Mouse (Mus musculus): Measurements from ENCODE around the gene Cadm3. TPM values are rescaled to one million over a fixed set of nuclear protein-coding genes. Genes with fewer than 3 reads are reported as not detected.

Cadm3 gene
- polyA plus RNA-seq, 1 experiment from 2014 or later = 0.41 TPM

- Histone ChIP-seq H3K27me3 (ENCODE audit: insufficient read depth, low read length) (peaks cover 17% of the 10 kb centered on the region), H3K36me3 (ENCODE audit: insufficient read depth, low read length) (no peaks in the 10 kb centered on the region), H3K9me3 (replicated peaks; ENCODE audit: low read length) (no peaks in the 10 kb centered on the region), H3K4me2 (ENCODE audit: low read length) (no peak overlapping the region), H3K4me1 (replicated peaks; ENCODE audit: insufficient read depth, low read length) (no peaks in the 10 kb centered on the region), H3K27ac (no peak overlapping the region), H3K9ac (ENCODE audit: low read depth, low read length) (no peak overlapping the region), H3K4me3 (replicated peaks; ENCODE audit: low read depth, low read length) (no peak overlapping the region)
- 82% methylated on average over 6 of the region's 6 CpGs for WGBS
- DNase-seq (ENCODE audit: low spot score) (no peak), ATAC-seq (replicated peaks; ENCODE audit: low FRiP score, low read depth) (no peak)
- TF ChIP-seq CTCF (IDR thresholded peaks at IDR 0.05; ENCODE audit: low read depth) = no peak
Observed at GRCm38 (mm10) chr1:173371586-173371985, 4.1 kb upstream of the Cadm3 start.

GRCm38 (mm10) chr1:173370456-173370855, 3.0 kb upstream of the Cadm3 start:
- ATAC-seq (replicated peaks; ENCODE audit: low FRiP score, low read depth) (no peak), DNase-seq (ENCODE audit: low spot score) (no peak)
- Histone ChIP-seq H3K27ac (no peak overlapping the region), H3K9me3 (replicated peaks; ENCODE audit: low read length) (no peaks in the 10 kb centered on the region), H3K27me3 (ENCODE audit: insufficient read depth, low read length) (peaks cover 28% of the 10 kb centered on the region), H3K9ac (ENCODE audit: low read depth, low read length) (no peak overlapping the region), H3K36me3 (ENCODE audit: insufficient read depth, low read length) (no peaks in the 10 kb centered on the region), H3K4me1 (replicated peaks; ENCODE audit: insufficient read depth, low read length) (no peaks in the 10 kb centered on the region), H3K4me3 (replicated peaks; ENCODE audit: low read depth, low read length) (no peak overlapping the region), H3K4me2 (ENCODE audit: low read length) (no peak overlapping the region)
- TF ChIP-seq CTCF (IDR thresholded peaks at IDR 0.05; ENCODE audit: low read depth) = no peak
- 63% methylated on average over 6 of the region's 6 CpGs for WGBS

- TF ChIP-seq CTCF (IDR thresholded peaks at IDR 0.05; ENCODE audit: low read depth) = no peak
- H3K36me3 ChIP-seq (ENCODE audit: insufficient read depth, low read length) = no peaks in the 10 kb centered on the region
- ATAC-seq (replicated peaks; ENCODE audit: low FRiP score, low read depth) = no peak
- no peaks in the 10 kb centered on the region for H3K9me3 ChIP-seq (replicated peaks; ENCODE audit: low read length)
- H3K27me3 ChIP-seq (ENCODE audit: insufficient read depth, low read length) = peaks cover 31% of the 10 kb centered on the region
- H3K4me2 ChIP-seq (ENCODE audit: low read length) = no peak overlapping the region
- no peak overlapping the region for H3K27ac ChIP-seq
- 59% methylated on average over 2 of the region's 2 CpGs for WGBS
- DNase-seq (ENCODE audit: low spot score) = no peak
- no peak overlapping the region for H3K4me3 ChIP-seq (replicated peaks; ENCODE audit: low read depth, low read length)
- no peaks in the 10 kb centered on the region for H3K4me1 ChIP-seq (replicated peaks; ENCODE audit: insufficient read depth, low read length)
- no peak overlapping the region for H3K9ac ChIP-seq (ENCODE audit: low read depth, low read length)
Observed at GRCm38 (mm10) chr1:173369611-173370010, 2.1 kb upstream of the Cadm3 start.

- 1% methylated on average over 31 of the region's 31 CpGs for WGBS
- ATAC-seq (replicated peaks; ENCODE audit: low FRiP score, low read depth) (no peak; the same call in 1 of the 2 replicates), DNase-seq (ENCODE audit: low spot score) (no peak)
- Histone ChIP-seq H3K9me3 (replicated peaks; ENCODE audit: low read length) (no peaks in the 10 kb centered on the region), H3K27me3 (ENCODE audit: insufficient read depth, low read length) (peaks cover 31% of the 10 kb centered on the region), H3K4me1 (replicated peaks; ENCODE audit: insufficient read depth, low read length) (no peaks in the 10 kb centered on the region), H3K9ac (ENCODE audit: low read depth, low read length) (no peak overlapping the region), H3K27ac (no peak overlapping the region), H3K4me3 (replicated peaks; ENCODE audit: low read depth, low read length) (peak overlapping the region; percentile 37), H3K4me2 (ENCODE audit: low read length) (peak overlapping the region; percentile 69), H3K36me3 (ENCODE audit: insufficient read depth, low read length) (no peaks in the 10 kb centered on the region)
- TF ChIP-seq CTCF (IDR thresholded peaks at IDR 0.05; ENCODE audit: low read depth) = no peak
Observed at GRCm38 (mm10) chr1:173366701-173367355, 667 bp downstream of the Cadm3 start.

- no peak for DNase-seq (ENCODE audit: low spot score)
- Histone ChIP-seq H3K4me3 (replicated peaks; ENCODE audit: low read depth, low read length) (no peak overlapping the region), H3K4me2 (ENCODE audit: low read length) (no peak overlapping the region), H3K27me3 (ENCODE audit: insufficient read depth, low read length) (peaks cover 31% of the 10 kb centered on the region), H3K4me1 (replicated peaks; ENCODE audit: insufficient read depth, low read length) (no peaks in the 10 kb centered on the region), H3K27ac (no peak overlapping the region), H3K9ac (ENCODE audit: low read depth, low read length) (no peak overlapping the region), H3K36me3 (ENCODE audit: insufficient read depth, low read length) (no peaks in the 10 kb centered on the region), H3K9me3 (replicated peaks; ENCODE audit: low read length) (no peaks in the 10 kb centered on the region)
- no peak for TF ChIP-seq CTCF (IDR thresholded peaks at IDR 0.05; ENCODE audit: low read depth)
- WGBS = 2% methylated on average over 12 of the region's 13 CpGs
- peak; percentile 50 for ATAC-seq (replicated peaks; ENCODE audit: low FRiP score, low read depth)
Observed at GRCm38 (mm10) chr1:173365970-173366409, 1.5 kb downstream of the Cadm3 start.

- no peak for TF ChIP-seq CTCF (IDR thresholded peaks at IDR 0.05; ENCODE audit: low read depth)
- no peak for ATAC-seq (replicated peaks; ENCODE audit: low FRiP score, low read depth)
- Histone ChIP-seq H3K27me3 (ENCODE audit: insufficient read depth, low read length) (peaks cover 31% of the 10 kb centered on the region), H3K4me2 (ENCODE audit: low read length) (no peak overlapping the region), H3K4me3 (replicated peaks; ENCODE audit: low read depth, low read length) (no peak overlapping the region), H3K9ac (ENCODE audit: low read depth, low read length) (no peak overlapping the region), H3K27ac (no peak overlapping the region), H3K36me3 (ENCODE audit: insufficient read depth, low read length) (no peaks in the 10 kb centered on the region), H3K9me3 (replicated peaks; ENCODE audit: low read length) (no peaks in the 10 kb centered on the region), H3K4me1 (replicated peaks; ENCODE audit: insufficient read depth, low read length) (no peaks in the 10 kb centered on the region)
- WGBS = 83% methylated on average over 4 of the region's 4 CpGs
- no peak for DNase-seq (ENCODE audit: low spot score)
Observed at GRCm38 (mm10) chr1:173364125-173364800, 3.2 kb downstream of the Cadm3 start.
